Mouse (Mus musculus) kidney, embryonic 16.5 days (tissue): ENCODE measurements around the gene Dmbt1. TPM values are rescaled to one million over a fixed set of nuclear protein-coding genes. Genes with fewer than 3 reads are reported as not detected.

Experiments used
- ATAC-seq: fragments of 200-750 bp; cut with Nextera tagmentation; 2 replicates; pipeline ENCODE4 v1.8.0; 2017; ENCODE audit warnings: moderate TSS enrichment; ENCODE audit not compliant: low FRiP score, low TSS enrichment
- H3K27ac ChIP-seq: fragments of 300-500 bp; sonication (generic); 2 replicates; pipeline ENCODE4 v1.5.1; 2014; ENCODE audit warnings: low read length
- H3K27me3 ChIP-seq: fragments of 300-500 bp; sonication (generic); 2 replicates; pipeline ENCODE4 v1.6.1; 2014; ENCODE audit warnings: low read length, control low read depth, mixed read lengths; ENCODE audit not compliant: insufficient read depth
- H3K36me3 ChIP-seq: fragments of 300-500 bp; sonication (generic); 2 replicates; pipeline ENCODE4 v1.6.1; 2014; ENCODE audit warnings: low read length, control low read depth, mixed read lengths; ENCODE audit not compliant: insufficient read depth
- H3K4me1 ChIP-seq: fragments of 300-500 bp; sonication (generic); 2 replicates; pipeline ENCODE4 v1.6.1; 2014; ENCODE audit warnings: low read length, control low read depth, mixed read lengths; ENCODE audit not compliant: insufficient read depth
- H3K4me2 ChIP-seq: fragments of 300-500 bp; sonication (generic); replicated peaks from 2 replicates; pipeline ENCODE4 v1.6.1; 2014; ENCODE audit warnings: low read depth, low read length
- H3K4me3 ChIP-seq: fragments of 300-500 bp; sonication (generic); 2 replicates; pipeline ENCODE4 v1.5.1; 2014; ENCODE audit warnings: mild to moderate bottlenecking, low read length
- H3K9ac ChIP-seq: fragments of 300-500 bp; sonication (generic); replicated peaks from 2 replicates; pipeline ENCODE4 v1.6.1; 2014; ENCODE audit warnings: low read length
- H3K9me3 ChIP-seq: fragments of 300-500 bp; sonication (generic); 2 replicates; pipeline ENCODE4 v1.6.1; 2016; ENCODE audit warnings: low read length, control low read depth
- WGBS: fragments of 180-500 bp; shearing (Covaris S2); extraction: QIAGEN DNeasy Blood & Tissue Kit; methylation state at CpG from one replicate; pipeline ENCODE4 v1.1.7; 2014; 5-methylcytosine and 5-hydroxymethylcytosine counted together
- polyA plus RNA-seq: library from polyadenylated mRNA; unstranded; fragments of >200 nt; fragmentation: Nextera tagmentation; extraction: Ambion mirVana; gene quantifications from 2 replicates; pipeline ENCODE4 v1.2.1, GENCODE M21; 2015

Gene Dmbt1
- polyA plus RNA-seq, 1 experiment from 2014 or later: not detected

DNA sequence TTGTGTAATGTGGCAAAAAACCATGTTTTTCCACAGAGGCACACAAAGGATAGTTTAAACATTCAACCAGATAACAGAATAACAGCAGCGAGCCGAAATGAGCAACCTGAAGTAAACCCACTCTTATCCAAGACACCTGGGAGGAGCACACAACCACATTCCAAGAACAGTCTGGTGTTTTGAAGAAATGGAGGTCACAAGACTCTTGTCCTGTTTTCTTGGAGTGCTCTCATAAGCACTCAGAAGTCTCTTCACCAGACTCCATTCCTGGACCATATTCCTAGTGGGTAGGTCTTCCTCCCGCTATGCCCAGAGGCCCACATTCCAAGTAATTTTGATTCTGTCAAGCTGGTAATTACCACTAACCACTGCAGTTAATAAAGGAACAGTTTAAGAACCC, 118.3 kb downstream of the Dmbt1 start:
- no peaks in the 10 kb centered on the region for H3K4me1 ChIP-seq
- no peaks in the 10 kb centered on the region for H3K36me3 ChIP-seq
- H3K4me2 ChIP-seq: no peak overlapping the region
- H3K4me3 ChIP-seq: no peak overlapping the region
- no peaks in the 10 kb centered on the region for H3K27me3 ChIP-seq
- ATAC-seq: no peak
- no peak overlapping the region for H3K27ac ChIP-seq
- H3K9me3 ChIP-seq: no peaks in the 10 kb centered on the region
- no peak overlapping the region for H3K9ac ChIP-seq
- 89% methylated on average over 3 of the region's 3 CpGs for WGBS

DNA sequence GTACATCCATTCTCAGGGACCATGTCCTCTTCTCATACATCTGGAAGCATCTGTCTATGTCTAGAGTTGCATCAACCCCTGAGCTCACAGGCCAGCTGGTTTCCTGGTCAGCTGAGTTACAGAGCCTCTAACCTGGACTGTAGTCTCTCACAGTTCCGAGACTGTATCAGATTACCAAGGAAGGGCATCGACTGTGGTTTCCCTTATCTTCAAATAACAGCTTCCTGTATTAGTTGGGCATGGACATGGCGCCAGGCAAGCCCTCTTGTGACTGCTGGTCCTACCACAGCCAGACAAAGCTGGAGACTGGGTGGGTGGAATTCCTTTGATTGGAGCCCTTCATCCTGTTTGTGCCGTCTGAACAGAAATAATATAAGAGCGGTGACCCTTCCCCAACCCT, 121.2 kb downstream of the Dmbt1 start:
- Histone ChIP-seq H3K9me3 (no peaks in the 10 kb centered on the region), H3K4me2 (no peak overlapping the region), H3K36me3 (no peaks in the 10 kb centered on the region), H3K9ac (no peak overlapping the region), H3K27me3 (no peaks in the 10 kb centered on the region), H3K27ac (no peak overlapping the region), H3K4me1 (no peaks in the 10 kb centered on the region), H3K4me3 (no peak overlapping the region)
- 58% methylated on average over 5 of the region's 5 CpGs for WGBS
- no peak for ATAC-seq

DNA sequence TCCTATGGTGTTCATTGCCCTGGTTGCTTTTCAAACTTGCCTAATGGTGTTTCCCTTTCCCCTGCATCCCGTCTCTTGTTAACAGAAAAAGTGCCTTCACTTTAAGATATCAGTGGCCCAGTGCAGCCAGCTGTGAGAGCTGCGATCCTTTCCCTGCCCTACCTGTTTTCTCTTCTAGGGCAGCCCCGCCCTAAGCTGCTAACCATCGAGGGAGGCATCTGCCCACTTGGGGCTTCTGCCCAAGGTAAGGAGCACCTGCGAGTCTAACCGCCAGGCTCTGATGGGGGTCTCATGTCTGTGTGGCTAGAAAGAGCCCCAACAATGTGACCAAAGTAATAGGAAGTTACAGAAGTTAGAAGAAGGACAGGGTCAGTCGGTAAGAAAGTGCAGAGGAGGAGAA, 130.4 kb downstream of the Dmbt1 start:
- Histone ChIP-seq H3K27ac (no peak overlapping the region), H3K4me3 (no peak overlapping the region), H3K9me3 (no peaks in the 10 kb centered on the region), H3K4me2 (no peak overlapping the region), H3K9ac (no peak overlapping the region), H3K27me3 (no peaks in the 10 kb centered on the region), H3K36me3 (no peaks in the 10 kb centered on the region), H3K4me1 (no peaks in the 10 kb centered on the region)
- 69% methylated on average over 7 of the region's 7 CpGs for WGBS
- no peak for ATAC-seq

DNA sequence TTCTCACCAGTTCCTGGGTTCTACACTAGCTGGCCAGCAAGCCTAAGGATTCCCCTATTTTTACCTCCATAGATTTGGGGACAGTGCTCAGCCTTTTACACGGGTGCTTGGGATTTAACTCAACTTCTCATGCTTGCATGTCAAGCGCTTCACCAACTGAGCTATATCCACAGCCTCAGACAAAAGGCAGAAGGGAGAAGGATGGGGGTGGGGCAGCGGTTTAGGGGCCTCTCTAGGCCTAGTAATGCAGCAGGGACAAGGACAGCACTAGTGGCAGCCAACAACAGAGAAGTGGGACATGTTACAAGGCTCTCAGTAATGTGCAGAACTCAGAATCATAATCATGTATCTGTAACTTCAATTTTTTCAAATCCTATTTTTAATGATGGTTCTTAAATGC, 135.9 kb downstream of the Dmbt1 start:
- Histone ChIP-seq H3K4me3 (no peak overlapping the region), H3K9ac (no peak overlapping the region), H3K27me3 (no peaks in the 10 kb centered on the region), H3K4me1 (no peaks in the 10 kb centered on the region), H3K27ac (no peak overlapping the region), H3K4me2 (no peak overlapping the region), H3K36me3 (no peaks in the 10 kb centered on the region), H3K9me3 (no peaks in the 10 kb centered on the region)
- no peak for ATAC-seq
- WGBS: 80% methylated on average over 3 of the region's 3 CpGs

DNA sequence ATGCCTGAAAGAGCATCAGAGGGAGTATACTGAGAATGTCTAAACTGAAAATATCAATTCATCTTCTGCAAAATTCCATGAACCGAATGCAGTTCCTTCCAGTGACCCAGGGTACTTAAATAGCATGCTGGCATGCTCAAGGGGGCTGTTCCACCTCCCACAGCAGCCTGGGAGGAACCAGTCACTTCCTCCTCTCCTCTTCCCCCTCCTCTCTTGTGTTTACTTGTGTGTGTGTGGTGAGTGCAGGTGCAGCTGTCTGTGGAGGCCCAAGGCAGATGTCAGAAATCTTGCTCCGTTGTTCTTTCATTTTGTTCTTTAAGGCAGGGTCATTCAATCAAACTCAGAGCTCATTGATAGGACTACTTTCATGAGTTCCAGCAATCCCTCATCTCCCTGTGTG, 137.2 kb downstream of the Dmbt1 start:
- WGBS: 27% methylated on average over 2 of the region's 2 CpGs
- no peak overlapping the region for H3K4me3 ChIP-seq

More for the DNA sequence above, 137.2 kb downstream of the Dmbt1 start:
- Histone ChIP-seq H3K27me3 (no peaks in the 10 kb centered on the region), H3K9me3 (no peaks in the 10 kb centered on the region), H3K36me3 (no peaks in the 10 kb centered on the region), H3K9ac (no peak overlapping the region), H3K4me1 (no peaks in the 10 kb centered on the region), H3K4me2 (no peak overlapping the region), H3K27ac (no peak overlapping the region)
- ATAC-seq: no peak

Other genes starting within 250 kb of the Dmbt1 start
- gene Plekha1, start 166.3 kb upstream of the Dmbt1 start, polyA plus RNA-seq: 91.6 and 101 TPM in 2 replicates
- 8.3 and 13.4 TPM in 2 replicates for gene Htra1, start 95.9 kb upstream of the Dmbt1 start, polyA plus RNA-seq
- not detected in 2 replicates for gene 4933402N03Rik, start 114.3 kb downstream of the Dmbt1 start, polyA plus RNA-seq
- gene 5430419D17Rik, start 142.3 kb downstream of the Dmbt1 start, polyA plus RNA-seq: not detected in 2 replicates